Mouse (Mus musculus) T-cell, adult 2 months (primary cell): ENCODE data around the gene Pgpep1.

Experiments used
- DNase-seq: peaks from one replicate; pipeline ENCODE4 v3.0.0; 2022; ENCODE audit warnings: low spot score

Gene Pgpep1

DNA sequence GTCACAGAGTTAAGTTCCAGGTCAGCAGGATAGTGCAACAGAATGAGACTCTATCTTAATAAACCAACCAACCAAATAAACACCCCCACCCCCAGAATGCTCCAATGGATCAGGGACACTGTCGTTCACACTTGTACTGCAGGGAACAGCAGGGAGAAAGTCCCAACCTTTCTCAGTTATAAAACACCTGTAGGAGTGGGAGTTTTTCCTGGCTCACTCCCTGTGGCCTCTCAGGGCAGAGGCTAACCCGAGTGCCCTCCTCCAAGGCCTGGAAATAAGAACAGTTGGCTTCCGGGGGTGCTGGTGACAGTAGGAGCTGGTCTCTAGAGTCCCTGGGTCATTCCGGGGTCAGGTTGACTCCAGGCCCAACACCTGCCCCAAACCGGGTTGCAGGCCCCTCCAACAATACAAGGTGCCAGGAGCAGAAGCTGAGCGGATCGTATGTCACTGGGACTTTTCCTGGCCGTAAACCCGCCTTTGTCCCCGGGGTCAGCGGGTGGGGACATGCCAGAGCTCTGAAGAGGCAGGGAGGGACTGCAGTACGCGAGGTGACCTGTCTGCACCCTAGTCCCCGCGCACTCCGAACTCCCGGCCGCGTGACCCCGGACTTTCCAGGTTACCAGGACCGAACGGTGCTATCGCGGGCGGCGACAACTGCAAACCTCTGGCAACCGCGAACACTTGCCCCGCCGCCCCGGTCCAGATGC lies 1.1 kb downstream of the Pgpep1 start:
- no peak for DNase-seq

DNA sequence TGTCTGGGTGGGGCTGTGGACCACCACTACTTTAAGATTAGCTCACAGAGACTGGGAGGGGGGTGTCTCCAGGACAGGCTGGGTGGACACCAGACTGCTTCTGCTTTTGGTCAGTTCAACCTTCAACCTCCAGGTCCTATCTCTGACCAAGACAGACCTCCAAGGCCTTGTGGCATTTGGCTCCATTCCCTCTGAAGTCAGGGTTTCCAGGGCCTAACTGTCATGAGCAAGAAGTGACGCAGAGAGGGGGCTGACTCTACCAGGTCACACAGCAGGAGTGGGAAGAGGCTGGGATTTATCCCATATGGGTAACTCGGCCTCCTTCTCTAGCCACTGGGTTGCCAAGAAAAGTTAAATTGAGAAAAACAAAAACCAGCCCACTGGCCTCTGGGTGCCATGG lies 2.4 kb downstream of the Pgpep1 start:
- no peak for DNase-seq

DNA sequence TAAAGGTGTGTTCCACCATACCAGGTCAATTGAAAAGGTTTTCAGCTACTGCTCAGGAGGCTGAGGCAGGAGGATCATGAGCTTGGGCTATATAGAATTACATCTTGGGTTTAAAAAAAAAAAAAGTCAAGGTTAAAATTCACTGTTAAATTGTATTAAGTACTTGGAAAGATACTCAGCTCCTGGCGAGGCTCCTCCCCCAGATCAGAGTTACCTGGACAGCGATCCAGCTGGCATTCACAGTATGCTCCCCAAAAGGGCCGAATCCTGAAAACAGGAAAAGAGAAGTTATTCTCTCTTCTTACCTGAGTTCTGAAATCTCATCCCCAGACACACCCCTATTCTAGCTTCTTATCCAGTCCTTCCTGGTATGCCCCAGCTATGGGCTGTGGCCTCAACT lies 3.0 kb downstream of the Pgpep1 start:
- no peak for DNase-seq

DNA sequence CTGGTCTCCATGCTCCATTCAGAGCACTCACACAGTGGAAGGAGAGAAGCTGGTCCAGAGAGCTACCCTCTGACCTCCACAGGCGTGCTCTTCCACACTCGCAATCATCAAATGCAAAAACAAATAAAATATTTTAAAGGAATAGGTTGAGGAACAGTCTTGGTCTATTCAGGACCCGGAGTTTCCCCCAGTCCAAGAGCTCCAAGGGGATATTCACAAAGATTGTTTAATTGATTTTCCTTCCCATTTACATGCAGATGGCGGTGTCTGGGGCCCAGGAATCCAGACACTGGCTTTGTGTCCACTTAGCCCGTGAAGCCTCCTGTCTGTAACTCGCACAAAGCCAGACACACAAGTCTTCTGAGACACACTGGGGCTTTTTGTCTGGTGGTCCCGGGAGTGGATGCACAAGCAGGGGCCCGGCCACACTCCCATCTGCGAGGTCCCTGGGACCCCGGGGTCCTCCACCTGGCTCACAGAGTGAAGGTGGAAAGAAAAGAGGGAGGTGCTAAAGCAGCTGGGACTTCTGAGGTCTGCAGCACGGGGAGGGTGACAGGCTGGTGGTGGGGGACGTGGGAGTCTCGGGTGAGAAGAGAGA lies 3.9 kb downstream of the Pgpep1 start:
- DNase-seq: no peak

DNA sequence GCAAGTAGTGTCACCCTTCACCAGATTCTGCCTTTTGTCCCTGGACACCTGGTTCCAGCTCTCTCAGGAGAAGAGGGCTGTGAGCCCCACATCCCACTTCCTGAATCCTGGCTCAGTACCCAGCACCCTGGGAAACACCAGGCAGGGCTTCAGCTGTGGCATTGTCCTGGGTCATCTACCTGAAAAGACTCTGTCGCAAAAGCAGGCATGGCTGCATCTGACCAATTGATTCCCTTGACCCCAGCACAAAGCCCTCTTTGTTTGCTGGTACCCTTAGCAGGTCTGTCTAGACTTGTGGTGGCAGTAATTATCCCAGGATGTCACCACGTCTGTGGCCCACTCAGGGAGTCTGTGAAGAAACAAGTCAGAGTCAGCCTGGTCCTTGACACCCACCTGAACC lies 4.7 kb downstream of the Pgpep1 start:
- DNase-seq: no peak

DNA sequence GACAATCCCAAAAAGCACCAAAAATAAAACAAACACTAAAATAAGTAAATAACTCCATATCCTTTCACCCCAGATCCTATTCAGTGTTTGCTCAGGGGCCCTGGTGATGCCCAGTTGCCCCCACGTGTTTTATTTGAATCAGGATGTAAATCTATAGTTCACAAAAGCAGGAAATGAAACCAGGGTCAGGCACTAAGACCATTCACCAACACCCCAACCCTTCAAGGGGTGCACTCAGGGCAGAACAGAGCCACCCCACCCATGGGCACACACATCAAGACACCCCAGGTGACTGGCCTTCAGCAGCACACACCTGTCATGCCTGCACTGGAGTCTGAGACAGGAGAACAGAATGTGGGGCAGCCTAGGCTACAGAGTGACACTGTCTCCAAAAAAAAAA lies 6.1 kb downstream of the Pgpep1 start:
- DNase-seq: no peak

DNA sequence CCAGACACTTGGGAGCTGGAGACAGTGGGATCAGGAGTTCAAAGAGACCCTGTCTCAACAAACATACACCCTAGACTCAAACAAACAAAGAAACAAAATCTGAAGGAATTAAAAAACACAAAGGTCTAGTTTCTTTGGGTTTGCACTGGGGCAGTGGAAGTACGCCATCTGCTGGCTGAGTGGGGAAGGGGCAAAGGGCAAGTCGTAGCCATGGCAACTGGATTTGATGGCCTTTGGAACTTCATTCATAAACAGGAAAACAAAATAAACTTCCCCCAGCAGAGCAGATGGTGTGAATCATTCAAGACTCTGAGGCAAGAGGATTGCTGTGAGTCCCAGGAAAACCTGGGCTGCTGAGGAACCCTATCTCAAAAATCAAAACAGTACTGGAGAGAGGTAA lies 7.0 kb downstream of the Pgpep1 start:
- DNase-seq: peak; percentile 73

DNA sequence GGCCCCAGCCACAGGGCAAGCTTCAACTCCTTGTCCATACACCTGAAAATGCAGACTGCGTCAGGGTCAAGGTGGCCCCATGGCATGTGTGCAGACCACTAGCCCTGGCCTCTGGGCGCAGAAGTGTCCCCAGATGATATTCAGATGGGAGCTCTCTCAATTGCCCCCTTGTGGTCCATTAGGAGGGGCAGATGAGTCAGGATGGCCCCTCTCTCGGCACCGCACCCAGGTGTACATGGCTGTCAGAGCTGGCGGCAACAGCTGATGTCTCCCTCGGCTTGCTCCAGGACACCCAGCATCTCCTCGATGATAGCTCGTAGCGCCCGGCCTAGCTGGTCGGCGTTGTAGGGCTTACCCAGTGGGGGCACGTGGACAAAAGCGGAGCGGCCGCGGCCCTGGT lies 9.8 kb downstream of the Pgpep1 start:
- no peak for DNase-seq

DNA sequence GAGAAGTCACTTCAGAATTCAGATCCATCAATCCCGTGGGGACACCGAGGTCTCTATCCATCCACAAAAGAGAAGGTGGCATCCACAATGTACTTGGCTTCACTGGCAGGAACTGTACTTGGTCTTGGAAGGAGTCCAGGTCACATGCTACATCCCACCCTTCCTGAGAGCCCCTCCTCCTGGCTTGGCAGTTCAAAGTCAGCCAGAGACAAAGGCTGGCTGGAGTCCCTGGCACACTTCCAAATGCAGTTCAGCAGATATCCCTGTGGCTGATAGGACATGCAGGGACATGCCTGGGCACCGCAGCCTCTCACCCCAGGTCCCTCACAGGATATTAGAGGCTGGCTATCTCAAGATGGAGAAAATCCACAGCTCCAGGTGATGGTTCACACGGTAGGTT lies 10.9 kb downstream of the Pgpep1 start:
- DNase-seq: no peak

DNA sequence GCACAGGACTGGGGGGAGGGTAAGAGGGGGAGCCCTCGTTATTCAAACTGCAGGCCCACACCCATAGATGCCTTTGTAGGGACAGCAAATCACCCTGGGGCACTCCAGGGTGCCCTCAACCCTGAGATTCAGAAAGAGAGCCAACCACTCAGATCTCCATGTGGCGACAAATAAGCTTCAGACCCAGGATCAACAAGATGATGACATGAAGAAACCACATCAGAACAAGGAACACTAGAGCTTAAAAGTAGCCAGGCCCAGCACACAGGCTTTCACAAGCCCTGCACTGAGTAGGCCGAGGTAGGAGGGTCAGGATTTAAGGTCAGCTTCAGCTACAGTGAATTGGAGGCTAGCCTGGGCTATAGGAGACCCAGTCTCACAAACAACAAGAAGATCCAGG lies 11.3 kb downstream of the Pgpep1 start:
- DNase-seq: no peak

DNA sequence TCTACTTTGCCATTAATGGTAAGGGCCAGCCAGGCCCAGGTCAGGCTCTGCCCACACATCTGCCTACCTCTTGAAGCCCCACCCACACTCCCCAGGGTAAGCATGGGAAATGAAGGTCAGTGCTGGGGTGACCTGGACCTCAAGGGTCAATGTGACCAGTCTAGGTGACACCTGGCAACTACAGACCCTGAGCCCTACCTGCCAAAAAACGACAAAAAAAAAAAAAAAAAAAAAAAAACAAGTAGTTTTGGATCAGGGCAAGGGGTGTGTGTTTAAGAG lies 12.1 kb downstream of the Pgpep1 start:
- DNase-seq: no peak

DNA sequence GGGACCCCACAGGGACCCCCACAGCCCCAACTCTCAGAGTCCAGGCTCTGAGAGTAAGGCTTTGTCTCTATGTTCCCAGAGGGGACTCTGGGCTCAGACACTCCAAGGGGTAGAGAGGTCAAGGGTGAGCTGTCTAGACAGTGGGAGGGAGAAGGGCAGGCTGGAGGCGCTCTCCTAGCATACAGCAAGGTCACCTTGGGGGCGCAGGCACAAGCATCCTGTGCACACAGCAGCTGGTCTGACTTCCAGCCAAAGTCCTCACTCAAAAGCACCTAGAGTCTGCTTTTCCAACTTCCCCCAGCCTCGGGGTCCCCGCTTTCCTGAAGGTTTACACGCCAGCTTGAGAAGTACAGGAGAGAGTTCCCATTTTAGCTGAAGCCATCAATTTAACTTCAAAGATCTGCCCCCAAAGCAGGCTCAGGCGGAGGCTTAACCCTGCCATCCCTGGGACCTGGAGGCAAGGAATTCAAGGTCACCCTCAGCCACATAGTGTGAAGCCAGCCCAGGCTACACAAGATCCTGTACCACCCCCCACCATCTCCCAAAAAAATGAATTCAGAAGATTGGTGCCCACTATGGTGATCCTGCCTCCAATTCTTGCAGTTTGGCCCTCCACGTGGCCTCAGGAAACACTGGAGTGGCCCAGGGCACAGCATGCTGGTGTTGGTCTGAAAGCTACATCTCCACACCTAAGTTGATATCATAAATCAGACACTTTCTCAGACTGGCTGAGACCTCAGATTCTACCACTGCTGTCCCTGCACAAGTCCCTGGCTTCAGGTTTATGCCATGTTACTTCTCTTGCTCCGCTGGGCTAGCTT lies 12.6 kb downstream of the Pgpep1 start:
- no peak for DNase-seq

DNA sequence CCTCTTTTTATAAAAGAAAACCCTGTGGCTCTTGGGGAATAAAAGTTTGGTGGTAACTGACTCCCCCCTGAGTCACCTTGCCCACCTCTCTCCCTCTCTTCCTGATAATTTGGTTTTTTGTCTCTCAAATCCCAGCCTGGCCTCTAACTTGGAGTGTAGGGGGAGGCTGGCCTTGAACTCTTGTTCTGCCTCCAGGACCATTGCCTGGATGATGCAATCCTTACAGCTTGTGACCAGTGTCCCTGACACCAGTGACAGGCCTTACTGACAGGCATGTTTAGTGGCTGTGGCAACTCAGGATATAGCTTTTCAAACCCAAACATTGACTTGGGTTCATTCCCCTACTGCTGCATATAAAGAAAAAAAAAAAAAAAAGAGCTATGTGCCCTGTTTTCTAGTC lies 13.4 kb downstream of the Pgpep1 start:
- no peak for DNase-seq

DNA sequence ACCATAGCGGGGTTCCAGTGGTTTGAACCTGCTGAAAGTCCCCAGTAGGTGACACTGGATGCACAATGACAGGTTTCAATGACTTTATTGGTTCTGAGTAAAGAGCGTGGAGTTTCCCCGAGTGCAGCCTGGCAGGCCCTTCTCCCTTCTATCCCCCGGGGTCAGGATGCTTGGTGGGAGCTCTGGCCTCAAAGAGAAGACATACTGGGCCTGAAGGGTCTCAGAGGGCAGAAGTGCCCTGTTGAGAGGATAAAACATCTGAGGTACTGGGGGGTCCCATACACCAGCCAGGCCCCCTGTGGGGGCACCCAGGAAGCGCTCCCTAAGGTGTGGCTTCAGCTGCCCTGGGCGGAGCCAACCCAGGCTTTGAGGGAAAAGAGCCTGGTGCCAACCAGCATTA lies 13.8 kb downstream of the Pgpep1 start:
- DNase-seq: no peak

DNA sequence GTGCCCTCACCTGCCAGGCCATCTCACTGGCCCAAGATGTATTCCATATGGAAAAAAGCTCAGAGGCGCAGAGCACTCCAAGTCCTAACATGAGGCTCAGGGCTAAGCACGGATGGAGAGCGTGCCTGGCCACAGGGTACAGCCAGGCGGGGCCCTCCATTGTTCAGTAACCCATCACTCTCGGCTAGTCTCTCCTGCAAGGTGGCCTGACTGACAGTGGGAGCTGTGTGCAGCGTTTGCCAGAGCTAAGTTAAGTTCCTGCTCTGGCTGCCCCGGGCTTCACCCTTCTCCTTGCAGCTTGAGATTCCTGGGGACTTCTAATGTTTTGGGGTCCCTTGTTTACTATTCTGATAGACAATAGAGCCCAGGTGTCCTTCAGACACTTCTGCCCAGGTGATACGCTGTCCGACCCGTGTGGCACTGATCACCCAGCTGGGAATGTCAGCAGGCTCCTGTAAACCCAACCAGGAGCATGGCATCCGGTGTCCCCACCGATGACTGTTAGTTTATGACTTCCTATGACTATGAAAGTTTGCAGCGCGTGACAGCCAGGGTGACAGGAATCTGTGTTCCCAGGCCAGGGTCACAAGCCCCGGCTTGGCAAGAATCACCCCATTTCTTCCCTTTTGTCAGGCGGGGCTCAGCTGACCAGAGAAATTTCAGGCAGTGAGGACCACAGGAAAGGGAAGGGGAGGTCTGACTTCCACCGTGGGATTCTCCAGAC lies 14.5 kb downstream of the Pgpep1 start:
- no peak for DNase-seq

DNA sequence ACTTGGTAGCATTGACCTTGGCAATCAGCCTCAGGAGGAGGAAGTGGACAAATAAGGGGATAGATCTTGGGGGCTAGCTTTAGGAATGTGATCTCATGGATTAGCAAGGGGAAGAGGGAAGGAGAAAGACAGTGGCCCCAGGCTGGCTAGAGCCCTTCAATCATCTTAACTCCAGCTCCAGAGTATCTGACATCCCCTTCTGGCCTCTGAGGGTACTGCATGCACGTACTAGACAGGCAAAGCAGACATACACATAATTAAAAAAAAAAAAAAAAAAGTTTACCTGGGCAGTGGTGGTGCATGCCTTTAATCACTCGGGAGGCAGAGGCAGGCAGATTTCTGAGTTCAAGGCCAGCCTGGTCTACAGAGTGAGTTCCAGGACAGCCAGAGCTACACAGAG lies 16.1 kb downstream of the Pgpep1 start:
- peak; percentile 28 for DNase-seq

DNA sequence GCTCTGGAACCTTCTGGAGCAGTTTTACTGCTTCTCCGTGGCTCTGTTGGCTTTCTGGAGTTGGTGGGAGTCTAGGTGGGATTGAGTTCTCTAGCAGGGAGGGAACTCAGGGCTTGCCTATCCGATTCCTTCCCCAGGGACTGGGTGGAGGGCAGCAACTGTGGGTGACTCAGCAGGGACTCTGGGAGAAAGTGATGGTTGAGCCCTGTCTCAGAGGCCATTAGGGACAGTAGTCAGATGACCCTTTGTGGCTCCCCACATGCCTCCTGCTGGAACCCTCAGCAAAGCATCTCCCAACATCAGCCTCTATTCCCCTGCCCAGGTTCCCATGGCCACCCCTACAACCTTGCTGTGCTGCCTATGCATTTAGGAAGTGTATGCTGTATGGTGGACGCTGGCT lies 17.2 kb downstream of the Pgpep1 start:
- no peak for DNase-seq

DNA sequence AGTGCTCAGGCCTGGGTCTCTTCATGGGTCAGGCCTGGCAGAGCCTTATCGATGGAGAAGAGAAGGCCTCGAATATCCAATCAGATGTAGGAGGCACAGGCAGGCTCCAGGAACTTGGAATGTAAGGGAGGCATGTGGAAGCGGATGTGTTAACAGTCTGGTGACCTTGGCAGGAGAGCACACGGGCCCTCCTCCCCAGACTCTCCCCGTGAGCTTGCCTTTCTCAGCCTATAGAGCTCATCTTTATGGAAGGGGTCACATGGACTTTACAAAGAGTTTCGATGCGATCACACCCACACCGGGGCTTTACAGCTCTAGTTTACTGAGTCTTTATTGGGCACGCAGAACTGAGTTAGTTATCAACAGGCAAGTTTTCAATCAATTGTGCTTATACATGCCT lies 21.4 kb downstream of the Pgpep1 start:
- no peak for DNase-seq

DNA sequence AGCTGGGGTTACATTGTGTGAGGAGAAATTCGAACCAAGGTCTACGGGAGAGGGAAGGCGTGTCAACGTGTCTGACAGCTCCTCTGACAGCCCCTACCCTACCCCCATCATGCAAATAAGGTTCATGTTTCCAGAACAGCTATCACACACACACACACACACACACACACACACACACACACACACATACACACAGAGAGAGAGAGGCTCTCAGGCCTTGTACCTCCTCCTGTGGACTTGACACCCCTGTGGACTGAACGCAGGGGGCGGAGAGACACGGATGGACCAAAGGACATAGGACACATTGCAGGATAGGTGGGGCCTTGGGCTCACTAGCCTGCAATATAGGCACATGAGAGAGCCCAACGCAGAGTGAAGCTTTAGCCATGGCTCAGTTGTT lies 23.4 kb downstream of the Pgpep1 start:
- no peak for DNase-seq

DNA sequence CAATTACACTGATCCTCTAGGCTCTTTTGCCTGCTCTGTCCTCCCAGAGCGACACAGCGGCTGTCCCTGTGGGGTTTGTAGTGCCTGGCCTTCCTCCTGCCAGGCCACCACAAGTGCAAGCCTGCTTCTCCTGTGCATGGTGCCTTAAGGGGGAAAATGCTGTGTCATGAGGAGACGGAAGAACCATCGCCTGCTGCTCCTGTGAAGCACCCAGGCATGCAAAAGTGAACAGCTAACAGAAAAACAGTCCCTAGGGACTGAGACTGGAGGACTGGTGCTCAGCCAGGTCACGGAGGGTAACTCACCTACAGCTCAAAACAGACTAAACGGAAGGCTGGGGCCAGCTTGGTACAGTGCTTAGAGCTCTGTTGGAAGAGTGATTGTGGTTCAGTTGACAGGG lies 24.7 kb downstream of the Pgpep1 start:
- DNase-seq: no peak

DNA sequence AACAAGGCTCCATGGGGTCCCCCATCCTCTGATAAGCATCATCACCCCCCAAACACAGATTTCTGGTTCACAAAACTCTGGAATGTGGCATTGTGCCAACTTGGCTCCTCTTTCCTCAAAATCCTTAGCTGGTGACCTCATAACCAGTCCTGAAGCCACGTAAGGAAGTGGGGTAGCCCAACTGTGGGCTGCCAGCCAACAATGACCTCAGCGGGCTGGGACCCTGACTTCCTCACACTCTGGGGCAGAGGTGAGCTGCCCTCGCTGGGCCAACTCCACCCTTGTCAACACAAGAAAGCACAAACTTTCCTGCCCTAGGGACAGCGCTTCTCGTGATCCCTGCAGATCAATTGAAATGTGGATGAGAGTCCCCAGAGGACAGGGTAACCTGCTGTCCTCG lies 26.1 kb downstream of the Pgpep1 start:
- no peak for DNase-seq

DNA sequence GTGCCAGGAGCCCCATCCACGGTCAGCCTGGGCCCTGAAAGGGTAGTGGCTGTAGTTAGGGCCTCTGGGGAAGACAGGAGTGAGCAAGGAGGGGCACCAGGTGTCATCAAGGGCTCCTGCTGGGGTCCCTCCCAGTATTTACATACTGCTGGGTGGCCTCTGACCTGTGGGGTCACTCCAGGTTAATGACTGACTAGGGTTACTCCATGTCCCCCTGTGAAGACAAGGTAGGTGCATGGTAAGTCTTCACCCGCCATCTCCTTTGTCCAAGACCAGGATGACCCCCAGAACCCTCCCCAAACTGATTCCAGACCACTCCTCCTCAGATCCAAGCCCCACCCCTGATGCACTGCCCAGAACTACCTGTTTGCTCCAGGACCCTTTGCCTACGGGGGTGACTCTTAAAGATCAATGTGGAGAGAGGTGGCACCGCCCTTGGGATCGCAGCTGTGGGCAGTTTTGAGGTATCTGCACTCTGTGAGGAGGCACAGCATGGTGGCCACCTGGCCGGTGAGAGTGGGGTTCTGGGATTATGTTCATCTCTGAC lies 27.8 kb downstream of the Pgpep1 start, which contains the start of gene Gdf15:
TSS of gene Gdf15 (minus strand) at position 111 of the 547 bp plus-strand sequence.
- no peak for DNase-seq

DNA sequence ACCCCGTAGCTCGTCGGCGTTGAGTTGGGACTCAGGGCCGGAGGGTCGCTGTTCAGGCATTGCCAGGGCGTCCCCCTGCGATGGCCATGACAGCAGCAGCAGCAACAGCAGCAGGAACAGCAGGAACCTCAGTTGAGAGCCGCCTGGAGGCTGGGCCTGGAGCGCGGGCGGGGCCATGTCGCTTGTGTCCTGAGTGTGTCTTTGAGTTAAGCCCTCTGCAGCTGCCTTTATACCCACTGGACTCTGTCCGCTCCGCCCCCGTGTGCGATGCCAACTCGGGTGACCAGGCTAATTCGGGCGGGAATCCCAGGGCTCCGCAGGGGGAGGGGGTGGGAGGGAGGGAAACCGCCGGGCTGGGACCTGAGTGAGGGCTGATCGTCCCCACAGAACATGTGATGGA lies 28.8 kb downstream of the Pgpep1 start:
- DNase-seq: no peak
